Mouse (Mus musculus): ENCODE measurements at regions not wholly inside any gene's neighbourhood (a gene's known extent, or its start where the extent isn't known, plus 50 kb on each side); places are given as distances from the start of the nearest gene placed in this dataset.

- H3K4me1 ChIP-seq: no peaks in the 10 kb centered on the region; the same call in 1 of the 2 replicates
- no peak for ATAC-seq (ENCODE audit: low FRiP score, low read depth)
- WGBS: 79% methylated on average over 12 of the region's 12 CpGs
Observed at GRCm38 (mm10) chr11:43998046-43998725, 97.2 kb upstream of the Adra1b start.

DNA sequence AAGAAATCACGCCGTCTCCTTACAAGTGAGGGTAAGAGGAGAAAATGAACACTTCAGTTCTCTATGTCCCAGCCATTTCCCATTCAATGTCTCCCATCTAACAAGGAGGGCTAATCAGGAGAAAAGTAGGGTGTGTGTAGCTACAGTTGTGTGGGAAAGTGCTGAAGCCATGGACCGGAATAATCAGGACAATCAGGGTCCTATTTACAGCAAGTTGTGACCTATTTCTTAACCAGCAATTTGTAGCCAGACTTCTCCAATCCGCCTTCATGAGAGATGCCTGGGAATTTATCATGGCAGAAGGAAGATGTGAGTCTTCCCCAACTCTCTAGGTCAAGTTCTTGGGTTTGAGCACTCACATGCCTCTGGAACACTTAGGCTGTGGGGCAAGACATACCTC is 99.0 kb upstream of the Adra1b start:
- H3K4me2 ChIP-seq (replicated peaks): no peak overlapping the region
- no peaks in the 10 kb centered on the region for H3K36me3 ChIP-seq
- 88% methylated on average over 4 of the region's 4 CpGs for WGBS
- no peaks in the 10 kb centered on the region; the same call in 1 of the 2 replicates for H3K4me1 ChIP-seq
- no peaks in the 10 kb centered on the region for H3K9me3 ChIP-seq
- no peak for ATAC-seq (ENCODE audit: low FRiP score, low read depth)
- H3K9ac ChIP-seq: no peak overlapping the region
- no peaks in the 10 kb centered on the region for H3K27me3 ChIP-seq (replicated peaks)
- H3K27ac ChIP-seq: no peak overlapping the region
- no peak overlapping the region for H3K4me3 ChIP-seq

More at GRCm38 (mm10) chr11:43998046-43998725, 97.2 kb upstream of the Adra1b start:
- no peaks in the 10 kb centered on the region for H3K36me3 ChIP-seq
- H3K9me3 ChIP-seq: no peaks in the 10 kb centered on the region
- no peak overlapping the region for H3K9ac ChIP-seq
- H3K4me2 ChIP-seq (replicated peaks): no peak overlapping the region
- no peaks in the 10 kb centered on the region for H3K27me3 ChIP-seq (replicated peaks)
- no peak overlapping the region for H3K4me3 ChIP-seq
- no peak overlapping the region for H3K27ac ChIP-seq

DNA sequence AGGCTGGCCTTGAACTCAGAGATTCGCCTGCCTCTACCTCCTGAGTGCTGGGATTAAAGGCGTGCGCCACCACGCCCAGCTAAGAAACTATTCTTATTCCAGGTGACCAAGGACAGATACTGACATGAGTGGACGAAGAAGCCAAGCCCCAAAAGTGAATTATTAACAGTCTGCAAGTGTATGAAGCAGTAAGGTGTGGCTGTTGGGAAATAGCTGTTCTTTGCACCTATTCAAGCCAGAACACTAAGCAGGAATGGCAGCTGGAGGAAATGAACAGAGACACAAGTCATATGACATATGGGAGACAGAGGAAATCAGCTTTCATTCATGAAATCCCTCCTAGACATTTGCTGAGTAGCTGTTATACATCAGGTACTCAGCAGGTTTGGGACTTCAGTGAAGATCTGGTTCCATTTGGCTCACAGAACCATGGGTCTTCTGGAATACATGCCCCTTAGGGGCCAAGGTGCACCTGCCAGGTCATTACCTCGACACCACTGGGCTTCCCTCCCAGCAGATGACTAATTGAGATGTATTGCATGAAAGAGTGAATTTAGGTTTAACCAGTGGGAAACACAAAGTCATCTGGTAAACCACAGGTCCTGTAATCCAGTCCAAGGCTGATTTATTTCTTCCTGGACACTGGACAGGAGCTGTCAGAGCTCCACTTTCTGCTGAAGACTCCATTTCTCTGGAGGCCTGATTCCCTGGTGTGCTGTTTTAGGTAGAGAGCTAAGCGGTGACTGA is 101.0 kb upstream of the Adra1b start:
- no peaks in the 10 kb centered on the region for H3K36me3 ChIP-seq
- ATAC-seq (ENCODE audit: low FRiP score, low read depth): no peak
- H3K4me3 ChIP-seq: no peak overlapping the region
- H3K4me1 ChIP-seq: no peaks in the 10 kb centered on the region; the same call in 1 of the 2 replicates
- no peaks in the 10 kb centered on the region for H3K9me3 ChIP-seq
- no peak overlapping the region for H3K27ac ChIP-seq
- no peak overlapping the region for H3K4me2 ChIP-seq (replicated peaks)
- 88% methylated on average over 7 of the region's 7 CpGs for WGBS
- H3K27me3 ChIP-seq (replicated peaks): no peaks in the 10 kb centered on the region
- no peak overlapping the region for H3K9ac ChIP-seq

DNA sequence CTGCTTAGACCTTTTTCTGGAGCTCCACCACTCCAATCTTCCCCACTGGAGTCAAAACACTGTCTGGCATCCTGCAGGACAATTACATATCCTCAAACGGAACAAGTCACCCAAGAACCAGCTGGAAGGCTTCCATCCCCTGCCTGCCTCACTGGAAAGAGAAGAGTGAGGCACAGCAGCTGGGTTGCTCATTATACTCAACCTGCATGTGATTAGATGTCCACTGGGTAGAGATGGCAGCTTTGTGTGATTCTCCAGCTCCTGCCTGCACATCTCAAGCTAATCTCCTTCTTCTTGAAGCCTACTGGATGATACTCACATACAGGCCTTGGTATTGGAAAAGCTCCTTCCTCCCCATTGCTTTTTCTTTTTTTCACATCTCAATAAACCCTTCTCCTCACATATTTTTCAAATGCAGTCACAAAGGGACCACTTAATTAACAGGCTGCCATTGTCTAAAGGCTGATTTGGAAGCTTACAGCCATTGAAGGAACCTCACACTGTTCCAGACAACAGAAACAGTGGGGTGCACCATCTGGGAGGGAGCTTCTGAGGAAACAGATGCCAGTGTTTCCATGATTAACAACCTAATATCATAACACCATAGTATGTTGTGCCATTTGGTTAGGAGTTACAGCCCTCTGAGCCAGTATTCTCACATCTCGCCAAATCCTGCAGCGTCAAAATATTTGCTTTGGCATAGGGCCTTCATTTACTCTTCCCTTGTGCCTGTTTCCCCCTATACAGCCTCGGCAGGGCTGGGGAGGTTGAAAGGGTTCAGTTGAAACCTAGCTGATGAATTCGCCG is 101.9 kb upstream of the Adra1b start:
- H3K9me3 ChIP-seq: no peaks in the 10 kb centered on the region
- ATAC-seq (ENCODE audit: low FRiP score, low read depth): no peak
- no peaks in the 10 kb centered on the region for H3K27me3 ChIP-seq (replicated peaks)
- WGBS: 74% methylated on average over 6 of the region's 6 CpGs
- H3K4me2 ChIP-seq (replicated peaks): no peak overlapping the region
- H3K4me3 ChIP-seq: no peak overlapping the region
- H3K36me3 ChIP-seq: no peaks in the 10 kb centered on the region
- no peak overlapping the region for H3K27ac ChIP-seq
- H3K4me1 ChIP-seq: no peaks in the 10 kb centered on the region; the same call in 1 of the 2 replicates
- no peak overlapping the region for H3K9ac ChIP-seq

DNA sequence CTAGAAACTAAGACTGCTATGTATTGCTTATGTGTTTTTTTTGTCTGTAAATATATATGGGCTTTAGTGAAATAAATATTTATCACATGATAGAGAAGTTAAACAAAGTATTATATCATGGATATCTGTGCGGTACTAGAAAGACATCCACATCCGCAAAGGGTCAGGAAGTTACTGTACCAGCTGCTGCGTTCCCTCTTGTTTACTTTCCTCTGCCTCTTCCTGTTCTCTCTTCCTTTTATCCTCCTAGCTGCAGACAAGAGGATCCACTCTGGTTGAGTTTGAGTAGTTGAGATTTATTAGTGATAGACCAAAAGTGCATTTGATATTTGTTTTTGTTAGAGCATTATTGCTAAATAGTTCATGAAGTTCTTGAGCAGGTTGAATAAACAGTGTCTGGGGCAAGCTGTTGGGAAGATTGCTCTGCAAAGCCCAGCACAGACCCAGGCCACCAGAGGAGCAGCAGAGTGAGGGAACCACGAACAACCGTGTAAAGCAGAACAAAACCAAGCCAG is 106.6 kb upstream of the Adra1b start:
- Histone ChIP-seq H3K36me3 (no peaks in the 10 kb centered on the region), H3K4me3 (no peak overlapping the region), H3K4me1 (no peaks in the 10 kb centered on the region; the same call in 1 of the 2 replicates), H3K9ac (no peak overlapping the region), H3K9me3 (no peaks in the 10 kb centered on the region), H3K27ac (no peak overlapping the region), H3K27me3 (replicated peaks) (no peaks in the 10 kb centered on the region), H3K4me2 (replicated peaks) (no peak overlapping the region)
- WGBS: 80% methylated on average over 5 of the region's 5 CpGs
- ATAC-seq (ENCODE audit: low FRiP score, low read depth): no peak

DNA sequence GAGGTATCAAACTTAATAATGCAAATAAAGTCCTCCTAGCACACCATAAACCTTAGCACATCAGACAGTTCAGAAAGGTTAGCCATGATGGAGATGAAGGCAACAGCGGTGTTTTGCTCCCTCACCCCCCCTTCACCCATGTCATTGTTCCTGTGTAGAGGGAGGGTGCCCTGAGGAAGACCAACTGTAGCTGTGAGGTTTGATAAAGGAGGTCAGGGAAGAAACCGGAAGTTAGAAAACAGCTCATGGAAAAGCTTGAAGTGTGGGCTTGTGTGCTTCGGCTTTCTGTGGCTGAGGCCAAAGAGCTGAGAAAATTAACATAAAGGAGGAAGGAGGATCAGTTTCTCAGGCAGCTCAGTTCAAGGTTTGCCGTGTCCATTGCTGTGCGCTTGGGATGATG is 111.3 kb upstream of the Adra1b start:
- 81% methylated on average over 5 of the region's 5 CpGs for WGBS

GRCm38 (mm10) chr11:44013841-44014240 is 112.8 kb upstream of the Adra1b start:
- H3K4me2 ChIP-seq (replicated peaks): no peak overlapping the region
- H3K9ac ChIP-seq: no peak overlapping the region
- H3K36me3 ChIP-seq: no peaks in the 10 kb centered on the region
- no peak overlapping the region for H3K4me3 ChIP-seq
- no peaks in the 10 kb centered on the region for H3K9me3 ChIP-seq
- ATAC-seq (ENCODE audit: low FRiP score, low read depth): no peak
- no peak overlapping the region for H3K27ac ChIP-seq
- 63% methylated on average over 1 of the region's 1 CpGs for WGBS
- no peaks in the 10 kb centered on the region for H3K4me1 ChIP-seq
- H3K27me3 ChIP-seq (replicated peaks): no peaks in the 10 kb centered on the region

More for the DNA sequence above, 111.3 kb upstream of the Adra1b start:
- no peaks in the 10 kb centered on the region for H3K27me3 ChIP-seq (replicated peaks)
- H3K9ac ChIP-seq: no peak overlapping the region
- H3K36me3 ChIP-seq: no peaks in the 10 kb centered on the region
- H3K4me1 ChIP-seq: no peaks in the 10 kb centered on the region
- H3K4me3 ChIP-seq: no peak overlapping the region
- no peaks in the 10 kb centered on the region for H3K9me3 ChIP-seq
- H3K4me2 ChIP-seq (replicated peaks): no peak overlapping the region
- ATAC-seq (ENCODE audit: low FRiP score, low read depth): no peak
- H3K27ac ChIP-seq: no peak overlapping the region

- no peak for ATAC-seq (ENCODE audit: low FRiP score, low read depth)
- H3K9ac ChIP-seq: no peak overlapping the region
- no peaks in the 10 kb centered on the region for H3K4me1 ChIP-seq
- no peak overlapping the region for H3K27ac ChIP-seq
- no peaks in the 10 kb centered on the region for H3K36me3 ChIP-seq
- WGBS: 69% methylated on average over 4 of the region's 4 CpGs
- H3K4me3 ChIP-seq: no peak overlapping the region
- H3K9me3 ChIP-seq: no peaks in the 10 kb centered on the region
- H3K27me3 ChIP-seq (replicated peaks): no peaks in the 10 kb centered on the region
- H3K4me2 ChIP-seq (replicated peaks): no peak overlapping the region
Observed at GRCm38 (mm10) chr11:44021638-44022037, 120.6 kb upstream of the Adra1b start.

- Histone ChIP-seq H3K27ac (no peak overlapping the region), H3K27me3 (replicated peaks) (no peaks in the 10 kb centered on the region), H3K4me2 (replicated peaks) (no peak overlapping the region), H3K4me1 (no peaks in the 10 kb centered on the region), H3K36me3 (no peaks in the 10 kb centered on the region), H3K9me3 (no peaks in the 10 kb centered on the region), H3K4me3 (no peak overlapping the region), H3K9ac (no peak overlapping the region)
- ATAC-seq (ENCODE audit: low FRiP score, low read depth): no peak
- 89% methylated on average over 3 of the region's 3 CpGs for WGBS
Observed at GRCm38 (mm10) chr11:44027046-44027445, 126.0 kb upstream of the Adra1b start.

- H3K4me2 ChIP-seq (replicated peaks): no peak overlapping the region
- no peak overlapping the region for H3K9ac ChIP-seq
- H3K4me3 ChIP-seq: no peak overlapping the region
- no peaks in the 10 kb centered on the region for H3K36me3 ChIP-seq
- no peaks in the 10 kb centered on the region for H3K4me1 ChIP-seq
- no peak for ATAC-seq (ENCODE audit: low FRiP score, low read depth)
- WGBS: 6% methylated on average over 2 of the region's 2 CpGs
- H3K27me3 ChIP-seq (replicated peaks): no peaks in the 10 kb centered on the region
- H3K9me3 ChIP-seq: no peaks in the 10 kb centered on the region
- no peak overlapping the region for H3K27ac ChIP-seq
Observed at GRCm38 (mm10) chr11:44046083-44046482, 145.1 kb upstream of the Adra1b start.

- no peaks in the 10 kb centered on the region for H3K36me3 ChIP-seq
- H3K9ac ChIP-seq: no peak overlapping the region
- H3K9me3 ChIP-seq: no peaks in the 10 kb centered on the region
- no peak overlapping the region for H3K4me3 ChIP-seq
- 77% methylated on average over 5 of the region's 5 CpGs for WGBS
- ATAC-seq (ENCODE audit: low FRiP score, low read depth): no peak
- H3K4me2 ChIP-seq (replicated peaks): no peak overlapping the region
- no peaks in the 10 kb centered on the region for H3K4me1 ChIP-seq
- H3K27ac ChIP-seq: no peak overlapping the region
- H3K27me3 ChIP-seq (replicated peaks): no peaks in the 10 kb centered on the region
Observed at GRCm38 (mm10) chr11:44049253-44049976, 148.4 kb upstream of the Adra1b start.

Data from neural tube, embryonic 12.5 days (tissue).